Mouse (Mus musculus) ovary, postnatal 10 days (tissue): Measurements from ENCODE around the gene Jazf1.

Source experiments
- DNase-seq: peaks from one replicate; pipeline ENCODE4 v3.0.0; 2022; ENCODE audit warnings: low spot score

Jazf1 gene

GRCm38 (mm10) chr6:52955304-52955703 lies 113.1 kb downstream of the Jazf1 start:
- DNase-seq = no peak

GRCm38 (mm10) chr6:52954861-52955260 lies 113.6 kb downstream of the Jazf1 start:
- no peak for DNase-seq

DNA sequence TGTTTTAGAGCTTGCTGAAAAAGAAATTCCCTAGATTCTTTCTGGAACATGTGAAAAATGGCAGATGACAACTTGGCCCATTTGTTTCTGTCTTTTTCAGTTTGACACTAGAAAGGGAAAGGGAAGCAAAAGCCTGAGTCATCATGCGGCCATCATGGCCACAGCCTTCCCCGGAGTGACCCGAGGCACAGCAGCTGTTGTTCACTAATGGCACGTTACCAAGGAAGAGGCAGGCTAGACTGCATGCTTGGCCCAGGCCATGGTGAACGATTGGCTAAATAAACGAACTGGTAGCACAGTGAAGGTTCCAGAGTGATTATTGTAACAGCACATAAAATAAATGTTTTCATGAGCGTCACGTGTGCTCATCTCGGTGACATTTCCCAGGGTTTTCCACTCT lies 114.0 kb downstream of the Jazf1 start:
- DNase-seq = no peak

GRCm38 (mm10) chr6:52952526-52952900 lies 115.9 kb downstream of the Jazf1 start:
- DNase-seq = no peak

- DNase-seq = no peak
Measured at GRCm38 (mm10) chr6:52951871-52952525, 116.4 kb downstream of the Jazf1 start.

GRCm38 (mm10) chr6:52950371-52950770 lies 118.1 kb downstream of the Jazf1 start:
- no peak for DNase-seq

DNA sequence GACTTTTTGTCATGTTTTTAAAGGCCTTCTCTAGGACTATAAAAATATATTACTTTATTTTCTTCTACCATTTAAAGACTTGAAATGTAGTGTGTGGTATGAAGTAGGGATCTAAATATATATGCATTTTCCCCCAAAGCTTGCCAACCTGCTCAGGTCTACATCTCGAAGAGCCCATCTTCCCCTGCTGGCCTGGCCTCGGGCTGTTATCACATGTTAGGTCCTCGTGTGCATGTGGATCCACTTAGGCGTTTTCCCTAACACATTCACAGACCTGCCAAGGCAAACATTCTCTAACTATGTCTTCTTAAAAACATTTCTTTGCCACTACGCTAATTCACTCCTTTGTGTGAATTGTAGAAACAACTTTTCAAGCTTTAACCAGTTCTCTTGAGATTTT lies 125.9 kb downstream of the Jazf1 start:
- DNase-seq = no peak

DNA sequence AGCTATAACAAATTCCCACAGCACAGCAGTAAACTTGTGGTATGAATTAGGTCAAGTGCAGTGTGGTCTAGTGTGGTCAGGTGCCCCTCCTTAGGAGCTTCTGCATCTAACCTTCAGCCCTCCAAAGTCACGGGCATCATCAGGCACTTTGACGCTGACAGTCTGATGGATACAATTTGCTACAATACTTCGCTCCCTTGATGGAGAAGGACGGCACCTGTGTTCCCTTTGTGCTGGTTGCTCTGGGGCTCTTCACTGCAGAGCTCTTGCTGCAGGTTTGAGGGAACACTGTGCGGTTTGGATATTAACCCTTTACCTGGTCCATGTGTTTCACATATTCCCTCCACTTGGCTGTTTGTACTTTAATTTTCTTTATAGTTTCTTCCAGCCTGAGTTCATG lies 126.3 kb downstream of the Jazf1 start:
- no peak for DNase-seq

GRCm38 (mm10) chr6:52937916-52938315 lies 130.5 kb downstream of the Jazf1 start:
- no peak for DNase-seq

DNA sequence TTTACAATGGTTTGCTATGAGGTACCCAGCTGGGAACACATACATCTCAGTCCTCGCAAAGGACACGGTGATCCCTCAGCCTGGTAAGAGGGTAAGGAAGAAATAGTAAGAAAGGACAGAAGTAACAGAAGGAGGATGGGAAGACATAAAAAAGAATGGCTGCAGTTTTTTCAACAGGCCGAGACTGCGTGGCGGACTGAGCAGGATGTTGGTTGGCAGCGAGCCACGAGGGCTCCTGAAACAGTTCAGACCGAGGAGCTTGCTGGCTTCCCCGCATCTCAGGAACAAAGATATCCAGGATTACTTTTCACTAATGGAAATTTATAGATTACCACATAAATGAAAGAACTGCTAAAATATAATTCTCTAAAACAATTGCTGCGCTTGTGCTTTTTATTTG lies 131.4 kb downstream of the Jazf1 start:
- DNase-seq = no peak

DNA sequence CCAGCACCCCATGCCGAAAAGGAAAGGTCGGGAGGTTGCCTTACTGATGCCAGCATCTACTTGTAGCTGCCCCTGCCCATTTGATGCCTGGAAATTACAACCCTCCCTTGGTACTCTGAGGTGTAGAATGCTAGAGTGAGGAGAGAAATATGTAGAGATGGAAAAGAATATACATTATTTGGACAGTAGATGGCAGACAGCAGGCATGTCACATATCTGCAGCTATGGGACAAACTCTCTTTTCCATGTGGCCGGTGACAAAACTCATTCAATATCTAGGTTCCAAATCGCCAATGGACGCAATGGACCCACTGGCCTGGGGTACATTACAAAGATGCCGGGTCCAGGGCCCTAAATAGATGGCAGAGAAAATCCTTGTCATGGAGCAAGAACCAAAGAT lies 134.4 kb downstream of the Jazf1 start:
- DNase-seq = no peak

DNA sequence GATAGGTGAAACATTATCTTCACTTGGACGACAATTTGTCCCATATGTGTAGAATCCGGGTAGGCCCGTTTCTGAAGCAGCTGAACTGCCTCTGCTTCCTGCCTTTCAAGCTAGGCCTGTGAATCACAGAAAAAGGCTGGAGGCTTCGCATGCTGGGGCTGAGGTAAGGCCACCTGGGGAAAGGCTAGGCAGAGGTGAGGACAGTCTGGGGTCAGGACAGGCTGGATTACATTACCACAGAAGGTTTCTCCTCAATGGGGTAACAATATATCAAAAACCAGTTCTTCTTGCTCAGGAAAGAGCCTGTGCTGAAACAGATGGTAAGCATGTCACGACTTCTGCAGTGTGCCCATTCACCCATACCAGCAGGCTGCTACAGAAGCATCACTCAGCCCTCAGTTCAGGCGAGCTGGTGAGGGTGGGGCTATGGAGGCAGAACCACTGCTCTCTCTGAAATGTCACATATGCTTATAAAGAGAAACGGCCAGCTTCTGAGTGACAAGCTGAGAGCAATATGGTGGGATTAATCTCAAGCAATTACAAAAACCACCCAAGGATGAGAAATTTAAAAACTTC lies 135.7 kb downstream of the Jazf1 start:
- no peak for DNase-seq

DNA sequence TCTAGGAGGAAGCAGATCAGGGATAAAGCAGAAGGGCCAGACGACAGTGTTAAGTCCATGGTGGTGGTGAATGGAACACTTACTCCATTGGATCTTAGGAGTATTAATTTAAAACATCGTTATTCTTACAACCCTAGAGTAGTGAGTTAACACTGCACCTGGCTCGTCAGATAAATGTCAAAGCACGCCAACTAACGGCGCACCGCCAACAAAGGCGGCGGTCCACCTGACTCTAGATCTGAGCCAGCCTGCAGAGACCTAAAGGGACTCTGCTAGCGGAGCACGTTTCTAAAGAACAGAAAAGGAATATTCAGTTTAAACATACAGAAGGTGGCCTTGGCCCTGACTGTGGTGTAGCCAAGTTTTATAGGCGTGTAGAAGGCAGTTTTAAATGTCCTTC lies 139.1 kb downstream of the Jazf1 start:
- no peak for DNase-seq

- DNase-seq = no peak
Measured at GRCm38 (mm10) chr6:52926947-52927346, 141.5 kb downstream of the Jazf1 start.

GRCm38 (mm10) chr6:52925458-52926042 lies 142.9 kb downstream of the Jazf1 start:
- no peak for DNase-seq

DNA sequence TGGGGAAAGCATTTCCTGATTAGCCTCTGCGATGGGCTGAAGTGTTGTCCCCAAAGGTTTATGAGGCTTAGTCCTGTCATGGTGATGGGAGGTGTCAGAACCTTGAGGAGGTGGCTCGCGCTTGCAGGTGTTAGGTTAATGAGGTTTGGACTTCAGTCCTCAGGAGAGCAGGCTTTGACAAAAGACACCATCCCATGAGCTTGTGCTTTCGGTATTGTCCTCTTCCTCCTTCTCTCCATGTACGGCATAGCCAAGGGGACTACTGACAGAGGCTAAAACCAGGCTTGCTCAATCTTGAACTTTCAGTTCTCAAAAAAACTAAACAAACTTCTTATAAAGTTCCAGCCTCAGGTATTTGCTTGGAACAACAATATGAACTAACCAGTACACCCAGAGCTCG lies 147.2 kb downstream of the Jazf1 start:
- no peak for DNase-seq

DNA sequence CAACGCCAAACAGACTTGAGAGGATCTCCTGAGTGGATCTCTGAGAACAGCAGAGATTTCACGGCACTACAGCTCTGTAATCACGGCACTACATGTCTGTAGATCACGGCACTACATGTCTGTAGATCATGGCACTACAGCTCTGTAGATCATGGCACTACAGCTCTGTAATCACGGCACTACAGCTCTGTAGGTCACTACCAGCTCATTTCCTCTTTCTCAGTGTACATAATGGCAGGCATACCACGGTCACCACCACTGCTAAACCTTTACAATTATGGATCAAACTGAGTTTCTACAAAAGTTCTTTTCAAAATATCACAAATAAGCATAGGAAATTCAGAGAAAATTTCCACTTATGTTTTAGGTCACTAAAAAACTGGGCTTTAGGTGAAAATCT lies 147.7 kb downstream of the Jazf1 start:
- DNase-seq = no peak

- DNase-seq = no peak
Measured at GRCm38 (mm10) chr6:52919442-52919841, 149.0 kb downstream of the Jazf1 start.

GRCm38 (mm10) chr6:52918980-52919379 lies 149.5 kb downstream of the Jazf1 start:
- DNase-seq = peak; percentile 33

GRCm38 (mm10) chr6:52917471-52917870 lies 151.0 kb downstream of the Jazf1 start:
- DNase-seq = no peak

- DNase-seq = no peak
Measured at GRCm38 (mm10) chr6:52916836-52917376, 151.5 kb downstream of the Jazf1 start.

- no peak for DNase-seq
Measured at GRCm38 (mm10) chr6:52914921-52915320, 153.5 kb downstream of the Jazf1 start.

- no peak for DNase-seq
Measured at GRCm38 (mm10) chr6:52912143-52912918, 156.1 kb downstream of the Jazf1 start.
